Mouse (Mus musculus): ENCODE measurements around the gene Spata3. TPM values are rescaled to one million over a fixed set of nuclear protein-coding genes. Genes with fewer than 3 reads are reported as not detected.

Spata3 gene
- polyA plus RNA-seq, 1 experiment = not detected

- WGBS = 59% methylated on average over 4 of the region's 4 CpGs
- no peak overlapping the region for H3K27ac ChIP-seq (ENCODE audit: control insufficient read depth, insufficient read depth, low read depth, low read length, poor library complexity)
Measured at GRCm38 (mm10) chr1:86040131-86040530, 23.5 kb downstream of the Spata3 start.

GRCm38 (mm10) chr1:86040817-86041216 is 24.2 kb downstream of the Spata3 start:
- Histone ChIP-seq H3K27ac (ENCODE audit: control insufficient read depth, insufficient read depth, low read depth, low read length, poor library complexity) (no peak overlapping the region), H3K4me3 (replicated peaks; ENCODE audit: control insufficient read depth, low read depth, low read length) (no peak overlapping the region), H3K4me1 (ENCODE audit: control insufficient read depth, insufficient read depth, low read length) (no peaks in the 10 kb centered on the region; the same call in 1 of the 2 replicates)
- TF ChIP-seq CTCF (IDR thresholded peaks at IDR 0.05; ENCODE audit: control insufficient read depth, insufficient read depth, low read length) (no peak), POLR2A (IDR thresholded peaks at IDR 0.05; ENCODE audit: borderline replicate concordance, control insufficient read depth, low read depth, low read length) (no peak)
- 44% methylated on average over 3 of the region's 3 CpGs for WGBS

More at GRCm38 (mm10) chr1:86040131-86040530, 23.5 kb downstream of the Spata3 start:
- Histone ChIP-seq H3K4me3 (replicated peaks; ENCODE audit: control insufficient read depth, low read depth, low read length) (no peak overlapping the region), H3K4me1 (ENCODE audit: control insufficient read depth, insufficient read depth, low read length) (no peaks in the 10 kb centered on the region; the same call in 1 of the 2 replicates)
- TF ChIP-seq POLR2A (IDR thresholded peaks at IDR 0.05; ENCODE audit: borderline replicate concordance, control insufficient read depth, low read depth, low read length) (no peak), CTCF (IDR thresholded peaks at IDR 0.05; ENCODE audit: control insufficient read depth, insufficient read depth, low read length) (no peak)

- no peak overlapping the region for H3K27ac ChIP-seq (ENCODE audit: control insufficient read depth, insufficient read depth, low read depth, low read length, poor library complexity)
- H3K4me1 ChIP-seq (ENCODE audit: control insufficient read depth, insufficient read depth, low read length) = no peaks in the 10 kb centered on the region; the same call in 1 of the 2 replicates
- WGBS = 66% methylated on average over 4 of the region's 4 CpGs
- no peak overlapping the region for H3K4me3 ChIP-seq (replicated peaks; ENCODE audit: control insufficient read depth, low read depth, low read length)
- TF ChIP-seq POLR2A (IDR thresholded peaks at IDR 0.05; ENCODE audit: borderline replicate concordance, control insufficient read depth, low read depth, low read length) (no peak), CTCF (IDR thresholded peaks at IDR 0.05; ENCODE audit: control insufficient read depth, insufficient read depth, low read length) (no peak)
Measured at GRCm38 (mm10) chr1:86045056-86045455, 28.4 kb downstream of the Spata3 start.

GRCm38 (mm10) chr1:86045848-86046805 is 29.5 kb downstream of the Spata3 start, which contains the start of gene 2810459M11Rik:
2810459M11Rik (plus strand) TSS chr1:86045863.
- Histone ChIP-seq H3K27ac (ENCODE audit: control insufficient read depth, insufficient read depth, low read depth, low read length, poor library complexity) (no peak within 1 kb of the TSS; the same call in 1 of the 2 replicates), H3K4me3 (replicated peaks; ENCODE audit: control insufficient read depth, low read depth, low read length) (no peak within 1 kb of the TSS), H3K4me1 (ENCODE audit: control insufficient read depth, insufficient read depth, low read length) (no peaks in the 10 kb centered on the region)
- 1% methylated on average over 110 of the region's 110 CpGs for WGBS
- no peak for TF ChIP-seq CTCF (IDR thresholded peaks at IDR 0.05; ENCODE audit: control insufficient read depth, insufficient read depth, low read length)
- TF ChIP-seq POLR2A (IDR thresholded peaks at IDR 0.05; ENCODE audit: borderline replicate concordance, control insufficient read depth, low read depth, low read length) = no peak

GRCm38 (mm10) chr1:86046833-86047563 is 30.4 kb downstream of the Spata3 start:
- TF ChIP-seq CTCF (IDR thresholded peaks at IDR 0.05; ENCODE audit: control insufficient read depth, insufficient read depth, low read length) (no peak), POLR2A (IDR thresholded peaks at IDR 0.05; ENCODE audit: borderline replicate concordance, control insufficient read depth, low read depth, low read length) (no peak)
- Histone ChIP-seq H3K4me3 (replicated peaks; ENCODE audit: control insufficient read depth, low read depth, low read length) (no peak overlapping the region), H3K4me1 (ENCODE audit: control insufficient read depth, insufficient read depth, low read length) (no peaks in the 10 kb centered on the region), H3K27ac (ENCODE audit: control insufficient read depth, insufficient read depth, low read depth, low read length, poor library complexity) (no peak overlapping the region)
- 39% methylated on average over 24 of the region's 24 CpGs for WGBS

- TF ChIP-seq CTCF (IDR thresholded peaks at IDR 0.05; ENCODE audit: control insufficient read depth, insufficient read depth, low read length) = no peak
- no peak for TF ChIP-seq POLR2A (IDR thresholded peaks at IDR 0.05; ENCODE audit: borderline replicate concordance, control insufficient read depth, low read depth, low read length)
- Histone ChIP-seq H3K4me3 (replicated peaks; ENCODE audit: control insufficient read depth, low read depth, low read length) (no peak overlapping the region), H3K27ac (ENCODE audit: control insufficient read depth, insufficient read depth, low read depth, low read length, poor library complexity) (no peak overlapping the region), H3K4me1 (ENCODE audit: control insufficient read depth, insufficient read depth, low read length) (no peaks in the 10 kb centered on the region)
- 40% methylated on average over 4 of the region's 4 CpGs for WGBS
Measured at GRCm38 (mm10) chr1:86048231-86048630, 31.6 kb downstream of the Spata3 start.

- WGBS = 74% methylated on average over 3 of the region's 3 CpGs
- Histone ChIP-seq H3K4me1 (ENCODE audit: control insufficient read depth, insufficient read depth, low read length) (no peaks in the 10 kb centered on the region), H3K4me3 (replicated peaks; ENCODE audit: control insufficient read depth, low read depth, low read length) (no peak overlapping the region), H3K27ac (ENCODE audit: control insufficient read depth, insufficient read depth, low read depth, low read length, poor library complexity) (no peak overlapping the region)
- TF ChIP-seq POLR2A (IDR thresholded peaks at IDR 0.05; ENCODE audit: borderline replicate concordance, control insufficient read depth, low read depth, low read length) = no peak
Measured at GRCm38 (mm10) chr1:86048744-86049143, 32.1 kb downstream of the Spata3 start.

All from bone marrow, adult 2 months (tissue).